Mouse (Mus musculus): ENCODE results near the gene Asb2.
A peak's percentile ranks its signal among the peaks of the same experiment; 100 is the strongest.

Gene Asb2

DNA sequence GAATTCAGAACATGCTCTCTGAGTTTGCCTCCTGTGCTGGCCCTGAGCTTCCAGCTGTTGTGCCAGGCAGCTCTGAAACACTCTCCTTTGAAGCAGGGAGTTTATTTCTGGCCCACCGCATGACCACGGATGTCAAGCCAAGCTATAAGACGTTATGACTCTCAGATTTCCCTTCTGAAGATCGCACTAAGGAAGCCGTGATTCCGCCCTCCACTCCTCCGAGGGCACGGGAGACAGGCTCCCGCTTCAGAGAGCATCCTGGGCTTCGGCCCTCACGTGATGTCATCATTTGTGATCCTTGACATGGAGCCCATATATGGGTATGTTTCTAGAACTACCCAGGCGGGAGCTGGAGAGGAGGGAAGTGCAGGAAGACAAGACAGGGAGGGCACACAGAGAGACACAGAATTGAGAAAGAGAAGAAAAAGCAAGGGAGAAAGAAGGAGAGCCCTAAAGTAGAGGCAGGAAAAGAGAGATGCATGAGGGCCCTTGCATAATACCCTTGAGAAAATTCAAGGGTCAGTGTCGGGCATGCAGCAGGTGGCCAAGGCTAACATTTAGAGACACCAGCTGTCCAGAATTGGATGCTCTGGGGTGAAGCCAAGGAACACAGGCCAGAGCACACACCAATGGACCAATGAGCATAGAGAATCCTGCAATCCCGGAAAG, at the start of gene Asb2:
TSS of gene Asb2 (minus strand) at position 256 of the 669 bp plus-strand sequence.
- no peak for DNase-seq (ENCODE audit: low spot score in 2 of 2)

- DNase-seq (ENCODE audit: low spot score in 2 of 2) = no peak
These were observed 48.3 kb upstream of the Asb2 start for GRCm38 (mm10) chr12:103404131-103404530.

DNA sequence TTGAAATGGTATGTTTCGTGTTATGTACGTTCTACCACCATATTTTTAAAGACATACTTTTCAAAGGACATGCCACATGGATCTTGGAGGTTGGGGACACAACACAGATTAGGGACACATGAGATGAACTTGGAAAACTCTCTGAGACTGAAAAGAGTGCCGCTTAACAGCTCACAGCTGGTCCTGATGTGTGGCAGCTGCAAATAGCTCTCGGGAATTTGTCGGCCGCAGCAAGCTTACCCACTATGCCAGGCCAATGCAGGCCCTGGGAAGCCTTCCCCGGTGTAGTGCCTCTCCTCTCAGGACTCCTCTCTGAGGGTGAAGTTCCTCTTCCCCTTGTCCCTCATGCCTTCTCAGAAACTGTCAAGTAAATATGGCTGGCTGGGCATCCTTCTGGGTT, 41.0 kb upstream of the Asb2 start:
- DNase-seq (ENCODE audit: low spot score in 2 of 2) = no peak

GRCm38 (mm10) chr12:103395486-103396275, 39.9 kb upstream of the Asb2 start:
- DNase-seq (ENCODE audit: low spot score in 2 of 2) = no peak

DNA sequence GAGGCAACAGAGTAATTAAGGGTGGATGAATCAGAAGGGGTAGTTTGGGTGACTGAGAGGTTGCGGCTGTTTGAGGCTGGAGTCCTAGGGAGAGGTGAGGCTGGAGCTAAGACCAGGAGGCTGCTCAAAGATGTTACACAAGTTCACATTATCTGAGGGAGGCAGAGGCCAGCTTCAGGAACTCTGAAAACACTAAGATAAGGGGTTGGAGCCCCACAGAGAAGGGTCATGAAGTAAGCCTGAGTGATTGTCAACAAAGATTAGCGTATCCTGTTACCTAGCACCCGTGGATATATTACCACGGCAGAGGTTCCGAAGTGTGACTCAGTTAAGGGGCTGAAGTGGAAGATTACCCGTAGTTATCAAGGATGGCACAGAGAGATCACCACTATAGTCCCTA, 37.7 kb upstream of the Asb2 start:
- DNase-seq (ENCODE audit: low spot score in 2 of 2) = no peak

- DNase-seq (ENCODE audit: low spot score in 2 of 2) = peak in 1 of 2 experiments; percentile 36
These were observed 35.3 kb upstream of the Asb2 start for GRCm38 (mm10) chr12:103391098-103391497.

- no peak for DNase-seq (ENCODE audit: low spot score in 2 of 2)
These were observed 34.2 kb upstream of the Asb2 start for GRCm38 (mm10) chr12:103389982-103390381.

GRCm38 (mm10) chr12:103389348-103389727, 33.5 kb upstream of the Asb2 start:
- no peak for DNase-seq (ENCODE audit: low spot score in 2 of 2)

- DNase-seq (ENCODE audit: low spot score in 2 of 2) = peak; percentile 93 to 95
These were observed 32.9 kb upstream of the Asb2 start, which contains the start of gene Otub2 for GRCm38 (mm10) chr12:103388505-103389347. Gene Otub2 (plus strand): TSS chr12:103388682.

GRCm38 (mm10) chr12:103380226-103380625, 24.4 kb upstream of the Asb2 start:
- DNase-seq (ENCODE audit: low spot score in 2 of 2) = no peak

- no peak for DNase-seq (ENCODE audit: low spot score in 2 of 2)
These were observed 21.0 kb upstream of the Asb2 start for GRCm38 (mm10) chr12:103376774-103377173.

DNA sequence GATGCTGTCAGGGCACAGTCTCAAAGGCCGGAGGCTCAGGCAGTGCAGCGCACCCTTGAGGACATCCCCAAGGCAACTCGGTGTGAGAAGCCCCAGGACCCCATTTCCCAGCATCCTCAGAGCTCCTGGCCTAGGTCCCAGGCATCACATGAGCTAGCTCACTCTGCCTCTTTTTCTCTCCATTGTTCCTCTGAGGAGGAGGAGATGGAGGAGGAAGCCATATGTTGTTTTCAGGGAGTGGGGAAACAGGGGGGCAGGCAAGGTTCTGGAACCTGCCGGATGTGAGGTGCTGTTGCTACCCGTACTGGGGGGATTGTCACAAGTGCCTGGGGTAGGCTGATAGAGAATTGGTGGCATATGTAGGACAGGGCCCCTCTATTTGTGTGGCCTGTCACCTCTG, 20.3 kb upstream of the Asb2 start:
- peak in 1 of 2 experiments; percentile 36 for DNase-seq (ENCODE audit: low spot score in 2 of 2)

DNA sequence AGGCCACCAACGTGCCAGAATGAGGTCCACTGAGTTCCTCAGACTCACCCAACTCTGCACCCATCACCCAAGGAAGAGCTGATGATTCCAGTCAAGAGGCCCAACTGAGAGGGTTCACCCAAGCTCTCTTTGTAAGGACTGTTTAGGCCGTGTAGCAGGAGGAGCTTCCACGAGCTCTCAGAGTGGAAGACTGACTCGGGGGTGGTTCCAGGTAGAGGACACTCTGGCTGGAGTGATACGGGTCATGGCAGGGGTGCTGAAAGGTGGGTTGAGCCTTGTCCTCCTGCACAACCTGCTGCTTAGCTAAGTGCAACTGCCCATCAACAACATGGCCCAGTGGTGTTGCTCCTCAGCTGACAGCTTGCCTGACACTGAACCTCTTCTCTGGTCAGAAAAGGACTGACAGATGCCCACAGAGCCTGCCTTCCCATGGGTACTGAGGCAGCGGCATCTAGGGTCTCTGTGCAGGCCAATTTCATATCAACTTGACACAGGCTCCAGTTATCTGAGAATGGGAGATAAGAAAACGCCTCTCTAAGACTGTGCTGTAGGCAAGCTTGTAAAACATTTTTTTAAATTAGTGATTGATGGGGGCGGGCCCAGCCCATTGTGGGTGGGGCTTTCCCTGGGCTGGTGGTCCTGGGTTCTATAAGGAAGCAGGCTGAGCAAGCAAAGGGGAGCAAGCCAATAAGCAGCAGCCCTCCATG, 17.9 kb upstream of the Asb2 start:
- no peak for DNase-seq (ENCODE audit: low spot score in 2 of 2)

DNA sequence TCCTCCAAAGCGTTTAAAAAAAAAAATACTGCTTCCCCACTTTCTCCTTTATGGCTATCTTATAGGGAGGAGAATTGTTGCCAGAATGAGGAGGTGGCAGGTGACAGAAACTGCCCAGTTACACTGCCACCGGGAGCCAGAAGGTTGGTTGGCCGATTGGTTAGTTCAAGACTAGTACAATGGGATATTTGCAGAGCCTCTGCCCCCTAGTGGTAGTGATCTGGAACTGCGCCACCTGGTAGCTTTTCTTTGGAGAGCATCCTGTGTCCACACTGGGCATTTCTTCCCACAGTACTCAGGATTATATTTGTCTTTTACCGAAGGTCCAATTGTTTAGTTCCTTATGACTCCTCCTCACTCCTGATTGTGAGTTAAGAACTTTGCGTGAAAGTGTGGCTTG, 15.9 kb upstream of the Asb2 start:
- DNase-seq (ENCODE audit: low spot score in 2 of 2) = no peak

DNA sequence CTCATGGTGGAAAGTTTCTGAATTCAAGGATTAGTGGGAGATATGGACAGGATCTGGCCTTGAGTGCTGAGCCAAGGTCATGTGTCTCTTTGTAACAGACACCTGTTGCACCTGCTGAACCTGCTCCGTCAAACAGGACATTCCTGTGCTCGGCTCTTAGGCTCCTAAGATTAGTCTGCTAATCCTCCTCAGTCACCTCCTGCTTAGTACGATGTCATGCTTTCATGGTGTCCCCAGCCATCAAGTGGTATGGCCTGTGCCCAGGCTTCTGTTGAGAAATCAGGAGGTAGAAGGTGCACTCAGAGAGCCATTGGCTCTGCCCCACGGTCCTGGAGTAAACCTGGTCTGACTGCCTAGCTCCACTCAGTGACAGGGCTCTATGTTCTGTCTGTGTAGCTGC, 15.1 kb upstream of the Asb2 start:
- no peak for DNase-seq (ENCODE audit: low spot score in 2 of 2)

- no peak for DNase-seq (ENCODE audit: low spot score in 2 of 2)
These were observed 13.0 kb upstream of the Asb2 start for GRCm38 (mm10) chr12:103368777-103369176.

GRCm38 (mm10) chr12:103368326-103368669, 12.5 kb upstream of the Asb2 start:
- DNase-seq (ENCODE audit: low spot score in 2 of 2) = no peak

GRCm38 (mm10) chr12:103367620-103368325, 12.0 kb upstream of the Asb2 start:
- peak; percentile 69 for DNase-seq (ENCODE audit: low spot score in 2 of 2)

- DNase-seq (ENCODE audit: low spot score in 2 of 2) = no peak
These were observed 11.4 kb upstream of the Asb2 start for GRCm38 (mm10) chr12:103367171-103367570.

GRCm38 (mm10) chr12:103362336-103362735, 6.5 kb upstream of the Asb2 start:
- DNase-seq (ENCODE audit: low spot score in 2 of 2) = no peak
